In genomic region chrX:77810608-77811206, GRCm38 (mm10) we compare ENCODE assay signal across 8 mouse cellular contexts. TPM values are rescaled to one million over a fixed set of nuclear protein-coding genes. Genes with fewer than 3 reads are reported as not detected.
DNase-seq lines count a peak whose midpoint lies in the region; ATAC-seq and TF ChIP-seq lines count a peak whose summit lies in the region.

No protein-coding gene starts in this region.

- no peaks in the 10 kb centered on the region for H3K27me3 ChIP-seq in CH12.LX (replicated peaks)
- no peaks in the 10 kb centered on the region for H3K27me3 ChIP-seq in forebrain, embryonic 11.5 days (ENCODE audit: control insufficient read depth, insufficient read depth, low read length)
- no peaks in the 10 kb centered on the region for H3K27me3 ChIP-seq in heart, postnatal 0 days (ENCODE audit: control insufficient read depth, insufficient read depth, low read length)
- H3K27me3 ChIP-seq in liver, embryonic 12.5 days (replicated peaks): no peaks in the 10 kb centered on the region

- DNase-seq in CH12.LX (ENCODE audit: extremely low read depth): no peak
- peak; percentile 86 for DNase-seq in brain, embryonic 14.5 days (ENCODE audit: low read depth)
- DNase-seq in forebrain, embryonic 11.5 days (ENCODE audit: low spot score): peak; percentile 74
- DNase-seq in heart, postnatal 0 days (ENCODE audit: low spot score): peak; percentile 47
- DNase-seq in kidney, postnatal 25 days: peak; percentile 44 to 75
- peak; percentile 59 for DNase-seq in naive thymus-derived CD4-positive, alpha-beta T cell, adult 2 months (ENCODE audit: low read depth)
- DNase-seq in telencephalon, adult 2 months (ENCODE audit: low read depth, low spot score): peak; percentile 72

- no peak for TF ChIP-seq POLR2A in CH12.LX (IDR thresholded peaks at IDR 0.05; ENCODE audit: low read depth, low read length)
- TF ChIP-seq POLR2A in brain, embryonic 14.5 days (IDR thresholded peaks at IDR 0.05; ENCODE audit: borderline replicate concordance, extremely low read depth, insufficient read depth, insufficient read length, poor library complexity, severe bottlenecking): no peak

- H3K4me2 ChIP-seq in CH12.LX (ENCODE audit: insufficient read depth, low read depth, poor library complexity, severe bottlenecking): peak overlapping the region; percentile 16
- H3K4me2 ChIP-seq in forebrain, embryonic 11.5 days (ENCODE audit: low read depth, low read length, severe bottlenecking): peak overlapping the region; percentile 39; the same call in 1 of the 2 replicates
- peak overlapping the region; percentile 57 for H3K4me2 ChIP-seq in heart, postnatal 0 days (ENCODE audit: low read depth, low read length)
- H3K4me2 ChIP-seq in liver, embryonic 12.5 days: peak overlapping the region; percentile 51

- dilution Hi-C loops in CH12.LX (cut with MboI; ENCODE audit: extremely low pct_ligation_motif_present, extremely low pct_unique_long_range_greater_than_20kb, low sequenced_read_pairs): no loop called here

- no peak for TF ChIP-seq EP300 in CH12.LX (IDR thresholded peaks at IDR 0.05; ENCODE audit: low read length)
- no peak for TF ChIP-seq EP300 in heart, postnatal 0 days (IDR thresholded peaks at IDR 0.05; ENCODE audit: low read depth)

- H3K79me2 ChIP-seq in CH12.LX (replicated peaks; ENCODE audit: control insufficient read depth, extremely low read depth, insufficient read depth, poor library complexity, severe bottlenecking): no peaks in the 10 kb centered on the region

- peak overlapping the region; percentile 37 to 59 (median 43) for H3K4me3 ChIP-seq in CH12.LX (replicated peaks in 1 of 3; ENCODE audit: low read depth in 2 of 3, low read length in 2 of 3, poor library complexity in 1 of 3)
- H3K4me3 ChIP-seq in forebrain, embryonic 11.5 days (ENCODE audit: low read depth, low read length): peak overlapping the region; percentile 30
- H3K4me3 ChIP-seq in heart, postnatal 0 days (ENCODE audit: low read depth, low read length): peak overlapping the region; percentile 49
- H3K4me3 ChIP-seq in liver, embryonic 12.5 days: peak overlapping the region; percentile 37

- no peaks in the 10 kb centered on the region for H3K36me3 ChIP-seq in CH12.LX (replicated peaks in 1 of 2; ENCODE audit: control insufficient read depth in 1 of 2, insufficient read depth in 1 of 2, low read length in 1 of 2)
- no peaks in the 10 kb centered on the region for H3K36me3 ChIP-seq in forebrain, embryonic 11.5 days (ENCODE audit: control insufficient read depth, insufficient read depth, low read length)
- H3K36me3 ChIP-seq in heart, postnatal 0 days (replicated peaks; ENCODE audit: control insufficient read depth, insufficient read depth, low read length): no peaks in the 10 kb centered on the region
- H3K36me3 ChIP-seq in liver, embryonic 12.5 days: no peaks in the 10 kb centered on the region

- H3K9ac ChIP-seq in CH12.LX (ENCODE audit: insufficient read depth, low read depth): peak overlapping the region; percentile 32; the same call in 1 of the 2 replicates
- 0 out of 2 replicates have a peak overlapping the region, but pooled peaks have one; percentile 8 for H3K9ac ChIP-seq in forebrain, embryonic 11.5 days (ENCODE audit: low read length)
- 0 out of 2 replicates have a peak overlapping the region, but pooled peaks have one; percentile 15 for H3K9ac ChIP-seq in heart, postnatal 0 days (replicated peaks; ENCODE audit: low read depth, low read length)
- H3K9ac ChIP-seq in liver, embryonic 12.5 days: no peak overlapping the region

- no peak; the same call in 1 of the 2 replicates for TF ChIP-seq RAD21 in CH12.LX (IDR thresholded peaks at IDR 0.05; ENCODE audit: low read depth, low read length)

- 24% methylated on average over 17 of the region's 17 CpGs for WGBS in forebrain, embryonic 11.5 days
- WGBS in heart, postnatal 0 days: 22% methylated on average over 17 of the region's 17 CpGs
- WGBS in liver, embryonic 12.5 days (ENCODE audit: insufficient replicate concordance): 15% methylated on average over 17 of the region's 17 CpGs

- no peaks in the 10 kb centered on the region for H3K4me1 ChIP-seq in CH12.LX (ENCODE audit: control insufficient read depth in 1 of 2, insufficient read depth in 2 of 2)
- no peaks in the 10 kb centered on the region for H3K4me1 ChIP-seq in forebrain, embryonic 11.5 days (replicated peaks; ENCODE audit: control insufficient read depth, insufficient read depth, low read length)
- H3K4me1 ChIP-seq in heart, postnatal 0 days (ENCODE audit: control insufficient read depth, insufficient read depth): no peaks in the 10 kb centered on the region
- H3K4me1 ChIP-seq in liver, embryonic 12.5 days: no peaks in the 10 kb centered on the region

- peak; percentile 85 for ATAC-seq in forebrain, embryonic 11.5 days (replicated peaks; ENCODE audit: low FRiP score)
- ATAC-seq in heart, postnatal 0 days (ENCODE audit: insufficient read depth, low read depth): peak; percentile 75
- ATAC-seq in liver, embryonic 12.5 days: peak; percentile 63; the same call in 1 of the 2 replicates

- peak; percentile 32 to 56; a peak in 2 of 4 replicates for TF ChIP-seq CTCF in CH12.LX (conservative IDR thresholded peaks at IDR 0.05 in 1 of 2, IDR thresholded peaks at IDR 0.05 in 1 of 2; ENCODE audit: low read depth in 2 of 2, low read length in 2 of 2)
- TF ChIP-seq CTCF in brain, embryonic 14.5 days (IDR thresholded peaks at IDR 0.05; ENCODE audit: borderline replicate concordance, extremely low read depth, insufficient read depth, insufficient read length): peak; percentile 74
- peak; percentile 63 for TF ChIP-seq CTCF in heart, postnatal 0 days (IDR thresholded peaks at IDR 0.05; ENCODE audit: low read depth)

- no peaks in the 10 kb centered on the region for H3K9me3 ChIP-seq in CH12.LX (replicated peaks; ENCODE audit: low read length)
- no peaks in the 10 kb centered on the region for H3K9me3 ChIP-seq in forebrain, embryonic 11.5 days (ENCODE audit: control insufficient read depth, low read length)
- no peaks in the 10 kb centered on the region for H3K9me3 ChIP-seq in heart, postnatal 0 days (replicated peaks; ENCODE audit: control insufficient read depth, low read length)
- no peaks in the 10 kb centered on the region for H3K9me3 ChIP-seq in liver, embryonic 12.5 days (replicated peaks)

- in situ Hi-C loops in CH12.LX (cut with MboI; ENCODE audit: low pct_ligation_motif_present, low pct_unique_long_range_greater_than_20kb, low sequenced_read_pairs): no loop called here

- no peak overlapping the region for H3K27ac ChIP-seq in CH12.LX (ENCODE audit: insufficient read depth, low read depth)
- no peak overlapping the region for H3K27ac ChIP-seq in forebrain, embryonic 11.5 days (ENCODE audit: low read depth, low read length)
- peak overlapping the region; percentile 72 for H3K27ac ChIP-seq in heart, postnatal 0 days (ENCODE audit: low read depth)
- H3K27ac ChIP-seq in liver, embryonic 12.5 days: no peak overlapping the region

TF ChIP-seq in CH12.LX, 34 proteins besides CTCF, POLR2A, EP300 and RAD21 (continues in another document):
- TF ChIP-seq MAZ (IDR thresholded peaks at IDR 0.05; ENCODE audit: low read depth, low read length) (peak; percentile 67; the same call in 1 of the 2 replicates), IRF4 (IDR thresholded peaks at IDR 0.05; ENCODE audit: low read depth, low read length) (no peak), MAX (IDR thresholded peaks at IDR 0.05; ENCODE audit: low read length) (no peak), RCOR1 (conservative IDR thresholded peaks at IDR 0.05; ENCODE audit: low read depth, low read length) (no peak), ZC3H11A (IDR thresholded peaks at IDR 0.05; ENCODE audit: low read depth, low read length) (no peak), MYC (IDR thresholded peaks at IDR 0.05; ENCODE audit: low read depth, low read length) (no peak), CHD1 (IDR thresholded peaks at IDR 0.05; ENCODE audit: low read depth, low read length) (no peak), JUND (conservative IDR thresholded peaks at IDR 0.05; ENCODE audit: low read depth, low read length) (no peak), TBP (conservative IDR thresholded peaks at IDR 0.05; ENCODE audit: low read depth, low read length) (no peak), ELF1 (IDR thresholded peaks at IDR 0.05; ENCODE audit: low read depth, low read length) (0 out of 2 replicates have a peak, but pooled peaks have one; percentile 36), SMC3 (IDR thresholded peaks at IDR 0.05; ENCODE audit: low read depth, low read length) (peak; percentile 37), CHD2 (IDR thresholded peaks at IDR 0.05; ENCODE audit: low read length) (no peak), HCFC1 (IDR thresholded peaks at IDR 0.05; ENCODE audit: low read depth, low read length) (no peak)

RNA-seq across cellular contexts. Expression of gene Prkx, which starts 14.6 kb away (rescaled TPM):
- total RNA-seq in CH12.LX (2012; rRNA removed) (10.4 and 10.9 TPM in 2 replicates), CH12.LX (2014; rRNA removed) (11.5 and 13.0 TPM in 2 replicates)
- polyA plus RNA-seq in CH12.LX (2012; ENCODE audit: insufficient read length, low read depth): 12.0 and 15.2 TPM in 2 replicates
- polyA plus RNA-seq in brain, embryonic 14.5 days (2012; rRNA removed): 19.8 and 22.3 TPM in 2 replicates
- 16.9 and 17.7 TPM in 2 replicates for polyA plus RNA-seq in forebrain, embryonic 11.5 days (2014; fragmentation: Nextera tagmentation; extraction: Ambion mirVana)
- total RNA-seq in heart, postnatal 0 days (2014; rRNA removed; ENCODE audit: low replicate concordance): 13.6 and 20.1 TPM in 2 replicates
- 11.7 and 12.4 TPM in 2 replicates for polyA plus RNA-seq in heart, postnatal 0 days (2015; fragmentation: Nextera tagmentation; extraction: Ambion mirVana)
- 3.7 and 4.0 TPM in 2 replicates for polyA plus RNA-seq in liver, embryonic 12.5 days (2016; fragmentation: Nextera tagmentation; extraction: Ambion mirVana)

RNA-seq across cellular contexts. Expression of gene Pbsn, which starts 42.7 kb away (rescaled TPM):
- total RNA-seq in CH12.LX (2012; rRNA removed) (not detected in 2 replicates), CH12.LX (2014; rRNA removed) (not detected in 2 replicates)
- polyA plus RNA-seq in CH12.LX (2012; ENCODE audit: insufficient read length, low read depth): not detected in 2 replicates
- not detected in 2 replicates for polyA plus RNA-seq in brain, embryonic 14.5 days (2012; rRNA removed)
- not detected in 2 replicates for polyA plus RNA-seq in forebrain, embryonic 11.5 days (2014; fragmentation: Nextera tagmentation; extraction: Ambion mirVana)
- not detected in 2 replicates for total RNA-seq in heart, postnatal 0 days (2014; rRNA removed; ENCODE audit: low replicate concordance)
- not detected in 2 replicates for polyA plus RNA-seq in heart, postnatal 0 days (2015; fragmentation: Nextera tagmentation; extraction: Ambion mirVana)
- polyA plus RNA-seq in liver, embryonic 12.5 days (2016; fragmentation: Nextera tagmentation; extraction: Ambion mirVana): not detected in 2 replicates

RNA-seq across cellular contexts. Expression of gene Gm14744, which starts 53.9 kb away (rescaled TPM):
- total RNA-seq in CH12.LX (2012; rRNA removed) (not detected in 2 replicates), CH12.LX (2014; rRNA removed) (not detected in 2 replicates)
- not detected in 2 replicates for polyA plus RNA-seq in CH12.LX (2012; ENCODE audit: insufficient read length, low read depth)
- not detected in 2 replicates for polyA plus RNA-seq in brain, embryonic 14.5 days (2012; rRNA removed)
- polyA plus RNA-seq in forebrain, embryonic 11.5 days (2014; fragmentation: Nextera tagmentation; extraction: Ambion mirVana): not detected in 2 replicates
- not detected in 2 replicates for total RNA-seq in heart, postnatal 0 days (2014; rRNA removed; ENCODE audit: low replicate concordance)
- not detected in 2 replicates for polyA plus RNA-seq in heart, postnatal 0 days (2015; fragmentation: Nextera tagmentation; extraction: Ambion mirVana)
- not detected in 2 replicates for polyA plus RNA-seq in liver, embryonic 12.5 days (2016; fragmentation: Nextera tagmentation; extraction: Ambion mirVana)
